In the genomic region with DNA sequence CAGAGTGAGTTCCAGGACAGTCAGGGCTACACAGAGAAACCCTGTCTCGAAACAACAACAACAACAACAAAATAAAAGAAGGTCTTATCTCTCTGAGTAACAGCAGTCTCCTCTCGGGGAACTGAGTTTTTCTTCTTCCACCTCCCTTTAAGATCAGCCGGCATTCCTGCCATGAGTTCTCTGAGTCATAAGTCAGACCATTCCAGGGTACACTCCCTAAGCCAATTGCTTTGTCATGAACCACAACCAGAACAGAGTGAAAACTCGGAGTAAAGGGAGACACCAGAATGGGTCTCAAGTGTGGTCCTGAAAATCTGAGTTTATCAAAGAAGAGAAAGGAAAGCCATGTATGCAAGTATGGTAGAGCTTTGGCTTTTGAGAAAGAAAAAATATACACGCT, we compare ENCODE assay signal across 26 mouse cellular contexts.
DNase-seq lines count a peak whose midpoint lies in the region; TF ChIP-seq lines count a peak whose summit lies in the region.
"Had no signal": no experiment of that assay in that cellular context is flagged by ENCODE, and none has a peak within 500 bp of the region (broad histone marks: within the 10 kb centered on the region; RNA-seq: fewer than 3 reads in every experiment).

No protein-coding gene starts in this region.

- H3K79me2 ChIP-seq in myocyte (ENCODE audit: control insufficient read depth, insufficient read depth): no peaks in the 10 kb centered on the region

- no peak for TF ChIP-seq POLR2A in myocyte (IDR thresholded peaks at IDR 0.05; ENCODE audit: insufficient read length, low read depth)

- H3K36me3 ChIP-seq in myocyte (ENCODE audit: control insufficient read depth, insufficient read depth): no peaks in the 10 kb centered on the region
- H3K36me3 ChIP-seq: embryonic facial prominence, embryonic 12.5 days; embryonic facial prominence, embryonic 15.5 days; forebrain, embryonic 10.5 days; forebrain, embryonic 15.5 days; heart, embryonic 10.5 days; heart, embryonic 13.5 days had no signal

- no peak overlapping the region for H3ac ChIP-seq in myocyte (ENCODE audit: control insufficient read depth, insufficient read length)

- H3K4me3 ChIP-seq in myocyte: no peak overlapping the region
- H3K4me3 ChIP-seq: embryonic facial prominence, embryonic 12.5 days; embryonic facial prominence, embryonic 15.5 days; erythroblast, embryonic 14.5 days; forebrain, embryonic 10.5 days; forebrain, embryonic 15.5 days; heart, embryonic 10.5 days; heart, embryonic 13.5 days had no signal

- H3K27me3 ChIP-seq in myocyte (ENCODE audit: control insufficient read depth, insufficient read depth, insufficient read length): no peaks in the 10 kb centered on the region
- H3K27me3 ChIP-seq: embryonic facial prominence, embryonic 12.5 days; embryonic facial prominence, embryonic 15.5 days; forebrain, embryonic 15.5 days; heart, embryonic 13.5 days had no signal

- H3K4me2 ChIP-seq in myocyte (ENCODE audit: low read depth): peak overlapping the region; percentile 46
- H3K4me2 ChIP-seq: embryonic facial prominence, embryonic 12.5 days; embryonic facial prominence, embryonic 15.5 days; forebrain, embryonic 15.5 days; heart, embryonic 13.5 days; hindbrain, embryonic 14.5 days had no signal

- peak; percentile 62 for DNase-seq in 3134 (ENCODE audit: extremely low read depth, insufficient read length, low spot score)
- DNase-seq in 3T3-L1 (ENCODE audit: low read depth, low spot score): peak; percentile 74
- peak; percentile 20 for DNase-seq in adipocyte (ENCODE audit: low spot score)
- DNase-seq in natural killer cell, adult 2 months (ENCODE audit: low spot score in 2 of 2): no peak
- no peak for DNase-seq in retina, embryonic 14.5 days (ENCODE audit: low spot score)
- DNase-seq: adrenal gland, adult 2 months; adrenal gland, postnatal 14 days; B cell, adult 2 months; cerebellum, adult 11 months; cerebellum, adult 2 months; cerebellum, adult 9-11 months; cerebellum, postnatal 25 days; gastrocnemius, postnatal 10 days; heart, adult 18-20 months; heart, postnatal 14 days; heart, postnatal 4 days; kidney, adult 18-20 months had no signal

TF ChIP-seq in myocyte, 11 proteins besides CTCF, POLR2A, EP300 and RAD21:
- TF ChIP-seq E2F4 (IDR thresholded peaks at IDR 0.05; ENCODE audit: insufficient read depth) (no peak), TCF12 (IDR thresholded peaks at IDR 0.05; ENCODE audit: insufficient read depth, poor library complexity, severe bottlenecking) (no peak), MYOD1 (IDR thresholded peaks at IDR 0.05; ENCODE audit: control insufficient read depth in 1 of 3, insufficient read length in 2 of 3, low read depth in 2 of 3) (no peak), POLR2AphosphoS2 (IDR thresholded peaks at IDR 0.05; ENCODE audit: insufficient read length, low read depth) (no peak), MAX (IDR thresholded peaks at IDR 0.05; ENCODE audit: low read depth) (no peak), SRF (IDR thresholded peaks at IDR 0.05; ENCODE audit: control insufficient read depth, insufficient read length, low read depth) (no peak), USF1 (IDR thresholded peaks at IDR 0.05; ENCODE audit: low read depth) (no peak), REST (IDR thresholded peaks at IDR 0.05; ENCODE audit: insufficient read depth, insufficient read length) (no peak), MYOG (IDR thresholded peaks at IDR 0.05; ENCODE audit: control insufficient read depth in 1 of 3, insufficient read depth in 1 of 3, insufficient read length in 2 of 3, low read depth in 2 of 3) (no peak), CEBPB (IDR thresholded peaks at IDR 0.05; ENCODE audit: insufficient read depth, poor library complexity, severe bottlenecking) (no peak), TCF3 (IDR thresholded peaks at IDR 0.05; ENCODE audit: insufficient read length, low read depth) (no peak)

Comparison
In these comparisons a context has a peak if more than half of its experiments do, and no peak if none do; other contexts are left out.
1. DNase-seq: peak in 3134 (single experiment), 3T3-L1 (single experiment) and adipocyte (single experiment); none in natural killer cell, adult 2 months (0 of 2) and retina, embryonic 14.5 days (single experiment).